Mouse (Mus musculus): ENCODE results near the gene Cfap206.
"Not testable (repeated sequence)": the region's sequence is repeated elsewhere in the genome, so short reads cannot be mapped to it uniquely, and the experiment has no call there.

The Cfap206 gene

DNA sequence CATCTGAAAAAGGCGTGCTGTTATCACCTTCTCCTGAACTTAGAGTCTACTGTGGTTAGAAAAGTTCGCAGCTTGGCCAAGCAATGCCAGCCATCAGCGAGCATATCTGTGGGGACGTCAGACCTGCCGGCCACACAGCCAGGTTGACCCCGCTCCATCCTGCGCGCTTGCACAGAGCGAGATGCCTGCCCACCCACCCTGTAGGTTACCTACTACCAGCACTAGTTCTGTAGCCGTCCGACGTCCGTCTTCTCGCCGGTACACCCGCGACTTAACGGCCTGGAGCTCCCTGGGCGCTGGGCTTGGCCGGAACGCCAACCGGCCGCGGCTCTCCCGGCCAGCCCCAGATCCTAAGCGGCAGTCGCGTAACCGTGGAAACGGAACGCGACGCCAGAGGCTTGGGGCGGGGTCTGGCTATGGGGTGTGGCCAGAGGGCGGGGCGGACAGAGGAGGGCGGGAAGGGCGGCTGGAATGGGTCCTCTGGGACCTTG lies at the start of gene Cfap206:
Cfap206 (minus strand) TSS at position 356 of the 491 bp plus-strand sequence.
- peak; percentile 11 for DNase-seq (ENCODE audit: low read depth, low spot score)

- peak; percentile 80 for DNase-seq (ENCODE audit: low read depth, low spot score)
These were observed 47.9 kb upstream of the Cfap206 start, which contains the start of gene Smim8 for GRCm38 (mm10) chr4:34777677-34778527. Smim8 (minus strand) TSS chr4:34778423.

GRCm38 (mm10) chr4:34771652-34772371 lies 41.8 kb upstream of the Cfap206 start:
- no peak for DNase-seq (ENCODE audit: low read depth, low spot score)

DNA sequence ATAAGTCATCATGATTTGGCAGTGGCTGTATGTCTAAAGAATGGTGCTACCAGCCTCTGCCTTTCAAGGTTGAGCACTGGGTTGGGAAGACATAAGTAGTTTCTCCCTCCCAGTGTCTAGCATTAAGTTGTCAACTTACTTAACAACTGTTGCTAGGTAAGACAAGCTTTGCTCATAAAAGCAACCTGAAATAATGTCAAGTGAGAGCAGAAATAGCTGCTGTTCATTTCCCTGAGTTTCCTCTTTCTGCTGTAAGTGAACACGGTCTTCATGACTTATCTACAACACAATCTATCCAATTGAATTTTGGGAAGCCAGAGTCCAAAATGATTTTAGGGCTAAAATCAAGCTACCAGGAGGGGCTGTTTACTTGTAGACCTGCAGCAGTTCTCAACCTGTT lies 26.2 kb upstream of the Cfap206 start, which contains the start of gene Gm136:
Gm136 (minus strand) TSS at position 101 of the 400 bp plus-strand sequence.
- DNase-seq (ENCODE audit: low read depth, low spot score): no peak

DNA sequence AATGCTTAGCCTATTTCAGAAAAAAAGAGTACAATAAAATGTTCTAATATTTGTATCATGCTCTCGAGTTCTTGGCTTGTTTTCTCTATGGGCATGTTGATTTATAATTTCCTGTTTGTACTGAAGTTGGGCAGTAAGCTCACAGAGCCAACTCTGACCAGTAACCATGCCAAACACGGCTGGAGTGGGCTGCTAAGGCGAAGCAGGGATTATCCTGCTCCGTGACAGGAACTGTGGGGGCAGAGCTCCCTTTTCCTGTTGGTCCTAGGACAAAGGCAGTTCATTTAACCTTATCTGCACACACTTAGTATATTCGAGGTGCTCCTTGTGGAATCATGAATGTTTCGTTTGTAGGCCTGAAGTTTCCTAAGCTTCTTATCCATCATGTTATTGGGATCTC lies 19.2 kb upstream of the Cfap206 start:
- no peak for DNase-seq (ENCODE audit: low read depth, low spot score)

- DNase-seq (ENCODE audit: low read depth, low spot score): no peak
These were observed 4.5 kb upstream of the Cfap206 start for GRCm38 (mm10) chr4:34734461-34734860.

GRCm38 (mm10) chr4:34733415-34733814 lies 3.4 kb upstream of the Cfap206 start:
- not testable (repeated sequence) for DNase-seq (ENCODE audit: low read depth, low spot score)

GRCm38 (mm10) chr4:34725710-34726109 lies 4.3 kb downstream of the Cfap206 start:
- not testable (repeated sequence) for DNase-seq (ENCODE audit: low read depth, low spot score)

- DNase-seq (ENCODE audit: low read depth, low spot score): no peak
These were observed 5.7 kb downstream of the Cfap206 start for GRCm38 (mm10) chr4:34724306-34724705.

GRCm38 (mm10) chr4:34723186-34723585 lies 6.8 kb downstream of the Cfap206 start:
- no peak for DNase-seq (ENCODE audit: low read depth, low spot score)

DNA sequence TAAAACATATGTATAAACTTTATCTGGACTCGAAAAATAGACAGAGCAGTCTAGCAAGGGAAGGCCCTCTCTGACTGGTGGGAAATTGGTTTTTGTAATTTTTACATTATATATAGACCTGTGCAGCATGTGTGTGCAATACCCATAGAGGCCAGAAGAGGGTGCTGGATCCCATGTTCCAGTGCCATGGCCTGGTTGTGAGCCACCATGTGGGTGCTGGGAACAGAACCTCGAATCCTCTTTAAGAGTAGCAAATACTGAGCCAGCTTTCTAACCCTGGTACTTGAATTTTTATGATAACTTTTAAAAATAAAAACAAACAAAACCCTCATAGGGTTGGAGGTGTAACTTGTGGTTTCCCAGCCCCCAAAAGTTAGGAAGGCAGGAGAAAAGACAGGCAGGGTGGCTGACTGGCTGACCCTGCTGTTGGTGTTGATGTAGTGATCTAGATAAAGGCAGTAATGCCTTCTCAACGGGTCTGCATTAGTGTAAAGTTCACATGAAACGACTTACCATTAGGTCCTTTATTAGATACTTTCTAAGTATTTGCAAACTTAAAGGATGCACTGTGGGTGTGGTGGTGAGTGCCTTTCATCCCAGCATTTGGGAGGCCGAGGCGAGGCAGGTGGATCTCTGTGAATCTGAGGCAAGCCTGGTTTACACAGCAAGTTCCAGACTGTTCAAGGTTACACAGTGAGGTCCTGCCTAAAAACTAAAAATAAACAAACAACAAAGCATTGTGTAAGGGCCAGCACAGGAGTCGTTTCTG lies 9.7 kb downstream of the Cfap206 start:
- DNase-seq (ENCODE audit: low read depth, low spot score): no peak

DNA sequence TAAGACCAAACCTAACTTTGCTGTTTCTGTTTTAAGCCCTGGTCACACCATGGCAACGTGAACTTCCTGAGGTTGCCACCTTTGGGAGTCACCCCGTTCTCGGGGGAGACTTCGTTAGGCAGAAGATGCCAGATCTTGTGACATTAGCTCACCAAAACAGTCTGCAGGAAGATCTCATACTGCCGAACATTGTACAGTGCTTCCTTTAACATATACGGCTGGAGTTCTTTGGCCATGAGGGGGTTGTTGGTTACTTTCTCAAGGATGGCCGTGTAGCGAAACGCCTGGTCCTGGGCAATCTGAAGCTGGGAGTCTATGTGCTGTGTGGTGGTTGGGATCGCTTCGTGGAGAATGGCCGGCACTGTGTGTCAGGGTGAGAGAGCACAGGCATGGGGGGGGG lies 10.6 kb downstream of the Cfap206 start:
- DNase-seq (ENCODE audit: low read depth, low spot score): no peak

- no peak for DNase-seq (ENCODE audit: low read depth, low spot score)
These were observed 14.9 kb downstream of the Cfap206 start for GRCm38 (mm10) chr4:34715062-34715461.

DNA sequence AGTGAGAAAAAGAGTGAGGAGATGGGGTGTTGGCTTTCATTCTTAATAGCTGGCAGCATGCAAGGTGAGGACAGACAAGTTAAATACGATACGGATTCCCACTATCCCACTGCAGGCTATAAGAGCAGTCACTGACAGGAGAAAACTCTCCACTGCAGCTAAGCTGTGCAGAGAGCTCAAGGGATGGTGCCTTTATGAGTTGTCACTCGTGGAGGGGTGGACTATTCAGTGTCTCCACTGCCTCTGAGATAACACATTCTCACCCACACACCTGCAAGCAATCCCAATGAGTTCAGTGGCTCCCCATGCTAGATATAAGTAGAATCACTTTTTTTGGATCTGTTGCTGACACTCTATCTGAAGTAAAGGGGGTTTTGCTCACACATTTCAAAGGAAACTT lies 21.9 kb downstream of the Cfap206 start:
- DNase-seq (ENCODE audit: low read depth, low spot score): no peak

GRCm38 (mm10) chr4:34707248-34707647 lies 22.8 kb downstream of the Cfap206 start:
- DNase-seq (ENCODE audit: low read depth, low spot score): no peak

DNA sequence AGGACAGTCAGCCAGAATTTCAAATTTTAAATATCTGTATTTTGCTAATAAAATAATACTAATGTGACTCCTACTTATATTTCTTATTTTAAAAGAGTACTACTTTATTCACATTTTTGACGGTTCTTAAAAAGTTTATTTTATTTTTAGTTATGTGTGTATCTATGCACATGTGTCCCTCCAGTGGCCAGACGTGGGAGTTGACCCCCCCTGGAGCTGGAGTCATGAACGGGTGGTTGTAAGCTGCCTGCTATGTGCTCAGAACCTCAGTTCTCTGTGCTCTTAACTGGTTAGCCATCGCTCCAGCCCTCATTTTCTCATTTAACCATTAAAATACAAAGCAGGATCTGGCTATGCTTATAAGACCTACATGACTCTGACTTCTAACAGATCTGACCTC lies 27.0 kb downstream of the Cfap206 start:
- DNase-seq (ENCODE audit: low read depth, low spot score): no peak

DNA sequence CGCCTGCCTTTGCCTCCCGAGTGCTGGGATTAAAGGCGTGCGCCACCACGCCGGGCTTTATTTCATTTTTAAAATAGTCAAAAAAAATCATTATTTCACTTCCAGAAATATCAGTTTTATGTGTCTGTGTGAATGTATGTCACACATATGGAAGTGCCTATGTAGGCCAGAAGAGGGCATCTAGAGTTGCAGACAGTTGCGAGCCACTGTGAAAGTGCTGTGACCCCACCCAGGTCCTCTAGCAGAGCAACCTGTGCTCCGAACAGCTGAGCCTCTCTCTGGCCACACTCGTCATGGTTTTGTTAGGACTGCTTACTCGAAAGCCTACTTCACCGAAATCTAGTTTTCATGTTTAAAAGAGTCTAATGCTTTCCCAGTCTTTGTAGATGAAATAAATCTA lies 27.8 kb downstream of the Cfap206 start:
- no peak for DNase-seq (ENCODE audit: low read depth, low spot score)

GRCm38 (mm10) chr4:34701528-34701927 lies 28.5 kb downstream of the Cfap206 start:
- DNase-seq (ENCODE audit: low read depth, low spot score): peak; percentile 8

DNA sequence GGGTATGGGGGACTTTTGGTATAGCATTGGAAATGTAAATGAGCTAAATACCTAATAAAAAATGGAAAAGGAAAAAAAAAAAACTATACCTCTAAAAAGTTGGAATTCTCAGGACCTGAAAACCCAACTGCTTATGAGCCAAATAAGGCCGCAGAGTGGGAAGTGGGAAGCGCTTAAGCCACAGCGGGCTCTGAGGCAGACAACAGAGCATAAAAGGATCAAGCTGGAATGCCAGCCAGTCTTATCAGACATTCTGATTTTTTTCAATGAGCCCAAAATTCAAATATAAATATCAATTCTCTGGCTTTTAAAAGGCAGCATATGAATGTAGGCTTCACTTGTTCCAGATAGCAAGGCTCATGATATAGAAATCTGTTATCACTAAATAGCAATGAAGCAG lies 42.0 kb downstream of the Cfap206 start:
- no peak for DNase-seq (ENCODE audit: low read depth, low spot score)

GRCm38 (mm10) chr4:34686874-34687567 lies 43.0 kb downstream of the Cfap206 start, which contains the start of gene Slc35a1:
Slc35a1 (minus strand) TSS chr4:34687438.
- peak; percentile 63 for DNase-seq (ENCODE audit: low read depth, low spot score)

GRCm38 (mm10) chr4:34680530-34680929 lies 49.5 kb downstream of the Cfap206 start:
- DNase-seq (ENCODE audit: low read depth, low spot score): no peak

Measured in c-Kit-negative CD71-positive TER-119-positive erythroid progenitor cells, embryonic 14.5 days (primary cell).